ENCODE assay signal across 9 mouse cellular contexts in the genomic region with DNA sequence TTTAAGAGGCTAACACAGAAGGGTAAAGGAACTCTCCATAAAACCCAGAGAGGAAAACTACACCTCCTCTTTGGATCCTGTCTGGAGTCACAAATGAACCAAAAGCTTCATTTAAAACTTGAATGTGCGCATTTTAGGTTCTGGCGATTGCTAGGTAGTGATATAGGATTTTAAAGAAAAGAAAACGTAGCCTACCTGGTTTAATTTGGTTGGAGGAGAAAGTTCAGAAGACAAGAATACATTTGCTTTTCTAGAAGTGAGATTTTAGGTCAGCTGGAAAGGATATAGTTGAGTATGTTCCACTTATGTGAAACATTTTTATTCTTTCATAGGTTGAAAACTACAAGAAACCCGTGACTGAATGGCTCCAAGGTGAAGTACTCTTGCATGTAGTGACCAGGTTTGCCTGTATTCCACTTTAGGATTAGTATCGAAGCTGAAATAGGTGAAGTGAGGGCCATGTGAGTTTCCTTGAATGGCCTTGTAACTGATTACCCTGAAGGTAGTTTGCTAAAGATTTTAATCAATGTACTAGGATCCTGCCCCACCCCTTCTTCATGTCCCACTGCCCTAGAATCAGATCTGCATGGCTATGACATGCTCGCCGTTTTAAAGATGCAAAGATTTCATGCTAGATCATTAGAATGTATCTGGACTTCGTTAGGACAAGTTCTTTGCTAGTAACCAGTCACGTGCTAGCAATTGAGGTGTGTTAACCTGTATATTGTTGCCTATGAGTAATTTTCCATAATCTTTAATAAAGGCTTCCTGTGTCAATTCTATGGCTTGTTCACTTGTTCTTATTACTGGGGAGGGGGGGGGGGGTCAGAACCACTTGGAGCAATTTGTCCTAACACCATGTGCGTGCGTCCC. TPM values are rescaled to one million over a fixed set of nuclear protein-coding genes. Genes with fewer than 3 reads are reported as not detected.
DNase-seq lines count a peak whose midpoint lies in the region; ATAC-seq and TF ChIP-seq lines count a peak whose summit lies in the region.
"Had no signal": no experiment of that assay in that cellular context is flagged by ENCODE, and none has a peak within 500 bp of the region (broad histone marks: within the 10 kb centered on the region; RNA-seq: fewer than 3 reads in every experiment).

No protein-coding gene starts in this region.

- H3K27me3 ChIP-seq in heart, embryonic 14.5 days (ENCODE audit: control insufficient read depth, insufficient read depth, low read length): no peaks in the 10 kb centered on the region
- no peaks in the 10 kb centered on the region for H3K27me3 ChIP-seq in forebrain, postnatal 0 days (ENCODE audit: insufficient read depth, low read length)
- no peaks in the 10 kb centered on the region for H3K27me3 ChIP-seq in midbrain, embryonic 10.5 days (ENCODE audit: low read depth, poor library complexity, severe bottlenecking)
- H3K27me3 ChIP-seq: Patski had no signal

- peaks cover 0 to 14% of the 10 kb centered on the region in 2 experiments; a peak in 2 of 4 replicates for H3K4me1 ChIP-seq in heart, embryonic 14.5 days (ENCODE audit: control insufficient read depth in 2 of 2, insufficient read depth in 2 of 2, low read length in 2 of 2)
- peaks cover 0 to 1% of the 10 kb centered on the region in 2 experiments; a peak in 2 of 4 replicates for H3K4me1 ChIP-seq in ES-E14 (ENCODE audit: control insufficient read depth in 2 of 2, insufficient read depth in 2 of 2, low read length in 2 of 2, poor library complexity in 1 of 2)
- H3K4me1 ChIP-seq in forebrain, postnatal 0 days (ENCODE audit: insufficient read depth): peaks cover 5% of the 10 kb centered on the region; the same call in 1 of the 2 replicates
- H3K4me1 ChIP-seq in midbrain, embryonic 10.5 days: peaks cover 20% of the 10 kb centered on the region

- H3K27ac ChIP-seq in heart, embryonic 14.5 days (replicated peaks in 1 of 2; ENCODE audit: control insufficient read depth in 1 of 2, insufficient read depth in 1 of 2, low read depth in 2 of 2, low read length in 2 of 2): peak overlapping the region; percentile 78 to 91
- peak overlapping the region; percentile 95 for H3K27ac ChIP-seq in ES-E14 (ENCODE audit: insufficient read depth, low read depth, low read length, poor library complexity, severe bottlenecking)
- peak overlapping the region; percentile 81 for H3K27ac ChIP-seq in forebrain, postnatal 0 days (ENCODE audit: low read depth, low read length)
- H3K27ac ChIP-seq in midbrain, embryonic 10.5 days (replicated peaks): peak overlapping the region; percentile 98

- peak overlapping the region; percentile 92 for H3K4me2 ChIP-seq in heart, embryonic 14.5 days (ENCODE audit: low read length)
- peak overlapping the region; percentile 71 for H3K4me2 ChIP-seq in forebrain, postnatal 0 days (ENCODE audit: low read depth)

- in situ Hi-C loops in ES-E14 (cut with MboI; ENCODE audit: low sequenced_read_pairs in 2 of 2, unreplicated experiment in 2 of 2): no loop called here

- H3K9ac ChIP-seq in heart, embryonic 14.5 days (ENCODE audit: low read length): peak overlapping the region; percentile 97
- H3K9ac ChIP-seq in ES-E14 (ENCODE audit: insufficient read depth, low read depth, low read length, poor library complexity, severe bottlenecking): peak overlapping the region; percentile 100
- H3K9ac ChIP-seq in forebrain, postnatal 0 days: peak overlapping the region; percentile 85

- DNase-seq in heart, adult 8-10 months (ENCODE audit: low spot score): no peak
- no peak for DNase-seq in ES-E14 (ENCODE audit: low read depth, low spot score)
- no peak for DNase-seq in forebrain, postnatal 0 days
- no peak for DNase-seq in midbrain, embryonic 10.5 days (ENCODE audit: low spot score)
- DNase-seq in thymus, postnatal 14 days: no peak
- no peak for DNase-seq in right cerebral cortex, postnatal 36 days (ENCODE audit: low spot score in 2 of 2)

- no peaks in the 10 kb centered on the region for H3K9me3 ChIP-seq in heart, embryonic 14.5 days (ENCODE audit: control insufficient read depth, low read length)
- no peaks in the 10 kb centered on the region for H3K9me3 ChIP-seq in ES-E14 (ENCODE audit: control insufficient read depth, insufficient read depth, low read depth, low read length)
- no peaks in the 10 kb centered on the region for H3K9me3 ChIP-seq in forebrain, postnatal 0 days (ENCODE audit: low read length)
- H3K9me3 ChIP-seq in midbrain, embryonic 10.5 days (replicated peaks): no peaks in the 10 kb centered on the region

- ATAC-seq in heart, embryonic 14.5 days (ENCODE audit: insufficient number of reproducible peaks, insufficient read depth, low FRiP score, low read depth): no peak
- no peak for ATAC-seq in forebrain, postnatal 0 days
- no peak for ATAC-seq in activated CD4-positive, CD25-positive, alpha-beta regulatory T cell, adult 4 months

- TF ChIP-seq CTCF in forebrain, postnatal 0 days (IDR thresholded peaks at IDR 0.05; ENCODE audit: low read depth): no peak

- WGBS in heart, embryonic 14.5 days: 19% methylated on average over 11 of the region's 11 CpGs
- WGBS in forebrain, postnatal 0 days: 24% methylated on average over 11 of the region's 11 CpGs
- 36% methylated on average over 11 of the region's 11 CpGs for WGBS in midbrain, embryonic 10.5 days

- H3K36me3 ChIP-seq in heart, embryonic 14.5 days (ENCODE audit: control insufficient read depth, insufficient read depth, low read length): peaks cover 34% of the 10 kb centered on the region
- peaks cover 24% of the 10 kb centered on the region for H3K36me3 ChIP-seq in ES-E14 (ENCODE audit: control insufficient read depth, insufficient read depth, low read length, poor library complexity, severe bottlenecking)
- peaks cover 7% of the 10 kb centered on the region; the same call in 1 of the 2 replicates for H3K36me3 ChIP-seq in forebrain, postnatal 0 days (ENCODE audit: insufficient read depth)
- H3K36me3 ChIP-seq in midbrain, embryonic 10.5 days: peaks cover 43% of the 10 kb centered on the region

- H3K4me3 ChIP-seq in heart, embryonic 14.5 days (ENCODE audit: control insufficient read depth in 1 of 2, insufficient read depth in 1 of 2, low read depth in 1 of 2, low read length in 2 of 2): peak overlapping the region; percentile 68 to 84
- peak overlapping the region; percentile 82 to 99 for H3K4me3 ChIP-seq in ES-E14 (ENCODE audit: insufficient read depth in 1 of 2, low read depth in 1 of 2, low read length in 2 of 2, poor library complexity in 1 of 2, severe bottlenecking in 1 of 2)
- H3K4me3 ChIP-seq in forebrain, postnatal 0 days (ENCODE audit: low read depth, low read length): peak overlapping the region; percentile 72
- H3K4me3 ChIP-seq in midbrain, embryonic 10.5 days: peak overlapping the region; percentile 79

TF ChIP-seq in ES-E14, 5 proteins besides CTCF, POLR2A, EP300 and RAD21:
- no peak for TF ChIP-seq ZC3H11A (IDR thresholded peaks at IDR 0.05; ENCODE audit: borderline replicate concordance, low read depth, low read length)
- TF ChIP-seq ZNF384 (IDR thresholded peaks at IDR 0.05; ENCODE audit: low read depth, low read length): no peak
- no peak for TF ChIP-seq MAFK (IDR thresholded peaks at IDR 0.05; ENCODE audit: insufficient read depth, low read depth, low read length)
- TF ChIP-seq CHD2 (IDR thresholded peaks at IDR 0.05; ENCODE audit: low read depth, low read length): no peak
- no peak for TF ChIP-seq HCFC1 (IDR thresholded peaks at IDR 0.05; ENCODE audit: borderline replicate concordance, insufficient read depth, low read length)
TF ChIP-seq in ES-E14: peak in this region for 0.

RNA-seq across cellular contexts. Expression of gene Usp46, which starts 25.6 kb away (rescaled TPM):
- 35.2 and 37.1 TPM in 2 replicates for polyA plus RNA-seq in heart, embryonic 14.5 days (2014; fragmentation: Nextera tagmentation; extraction: Ambion mirVana)
- total RNA-seq in heart, adult 8-10 months (2022): 10 to 100 TPM; 32.2 to 40.1 (median 34.8) TPM
- 10.5 and 13.8 TPM in 2 replicates for total RNA-seq in ES-E14 (2012; rRNA removed)
- 62.0 and 65.9 TPM in 2 replicates for total RNA-seq in forebrain, postnatal 0 days (2014; rRNA removed)
- 34.5 and 37.6 TPM in 2 replicates for polyA plus RNA-seq in forebrain, postnatal 0 days (2015; fragmentation: Nextera tagmentation; extraction: Ambion mirVana)
- polyA plus RNA-seq in midbrain, embryonic 10.5 days (2016; fragmentation: Nextera tagmentation; extraction: Ambion mirVana): 29.7 and 30.1 TPM in 2 replicates
- 10 to 100 TPM in 1 of 2 experiments, 1 to 10 TPM in 1; 8.4 to 10.6 TPM for polyA plus RNA-seq in activated CD4-positive, CD25-positive, alpha-beta regulatory T cell, adult 4 months (2017; shearing (Covaris generic))
